Mouse (Mus musculus): Measurements from ENCODE around the gene Krt83.
A peak's percentile ranks its signal among the peaks of the same experiment; 100 is the strongest.

Gene Krt83

DNA sequence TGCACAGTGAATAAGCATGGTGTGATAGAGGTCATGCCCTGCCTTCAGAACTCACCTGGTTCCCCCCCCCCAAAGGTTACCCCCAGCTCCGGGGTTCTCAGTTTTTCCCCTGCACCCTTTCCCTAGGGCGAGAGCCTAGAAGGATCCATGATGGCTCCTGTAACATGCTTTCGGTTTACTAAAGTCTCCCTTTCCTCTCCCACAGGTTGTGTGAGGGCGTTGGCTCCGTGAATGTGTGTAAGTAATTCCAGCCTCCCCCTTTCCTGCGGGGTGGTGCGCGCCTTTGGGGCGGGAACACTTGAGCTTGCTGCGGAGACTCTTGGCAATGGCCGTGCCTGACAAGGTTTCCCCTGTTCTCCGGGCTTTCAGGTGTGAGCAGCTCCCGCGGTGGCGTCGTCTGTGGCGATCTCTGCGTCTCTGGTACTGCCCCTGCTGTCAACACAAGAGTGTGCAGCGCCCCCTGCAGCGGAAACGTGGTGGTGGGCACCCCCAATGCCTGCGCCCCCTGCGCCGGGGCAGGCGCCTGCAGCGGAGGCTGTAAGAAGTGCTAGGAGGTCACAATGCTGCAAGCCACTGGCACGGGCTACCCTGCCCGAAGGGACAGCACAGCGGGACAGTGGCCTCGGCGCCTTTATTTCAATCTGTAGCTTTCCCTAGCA is 12.2 kb downstream of the Krt83 start:
- DNase-seq (ENCODE audit: extremely low read depth, insufficient read length, low spot score): no peak

- peak; percentile 68 for DNase-seq (ENCODE audit: extremely low read depth, insufficient read length, low spot score)
Measured at GRCm38 (mm10) chr15:101472952-101473528, 18.3 kb downstream of the Krt83 start, which contains the start of gene Krt86. Krt86 (plus strand) TSS chr15:101473478.

- no peak for DNase-seq (ENCODE audit: extremely low read depth, insufficient read length, low spot score)
Measured at GRCm38 (mm10) chr15:101469093-101469492, 22.2 kb downstream of the Krt83 start.

DNA sequence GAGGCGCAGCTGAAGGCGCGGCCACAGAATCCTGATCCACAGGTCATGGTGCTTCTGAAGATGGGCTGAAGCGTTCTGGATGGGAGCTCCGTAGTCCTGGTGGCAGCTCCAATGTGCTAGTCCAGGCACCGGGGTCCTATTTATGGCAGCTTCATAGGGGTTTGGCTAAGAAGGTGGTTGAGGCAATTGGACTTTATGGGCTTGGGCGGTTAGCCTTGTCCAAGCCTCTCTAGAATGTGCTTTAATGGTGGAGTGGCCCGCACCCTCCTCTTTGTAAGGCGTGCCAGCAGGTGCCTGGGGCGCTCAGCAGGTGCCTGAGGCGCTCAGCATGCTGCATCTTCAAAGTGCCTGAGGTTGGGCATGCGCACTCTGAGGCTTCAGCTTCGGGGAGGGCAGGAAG is 27.7 kb downstream of the Krt83 start, which contains the start of gene Krt81:
Gene Krt81 (minus strand): TSS at position 101 of the 400 bp plus-strand sequence.
- DNase-seq (ENCODE audit: extremely low read depth, insufficient read length, low spot score): no peak

DNA sequence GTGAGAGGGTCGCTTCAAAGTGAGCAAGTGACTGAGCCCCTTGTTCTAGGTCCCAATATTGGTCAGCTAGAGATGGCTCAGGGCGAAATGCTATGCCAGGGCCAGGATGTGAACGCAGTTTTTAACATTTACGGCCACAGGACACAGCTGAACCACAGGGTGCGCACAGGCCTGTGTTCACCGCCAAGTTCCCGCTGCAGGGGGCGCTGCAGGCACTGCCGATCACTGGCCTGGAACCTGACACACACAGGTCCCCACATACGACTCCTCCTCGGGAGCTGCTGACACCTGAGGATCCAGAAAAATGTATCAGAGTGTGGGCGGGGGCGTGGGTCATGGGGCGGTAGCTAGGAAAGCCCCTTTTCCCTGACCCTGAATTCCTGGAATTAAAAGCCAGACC is 32.0 kb downstream of the Krt83 start:
- peak; percentile 71 for DNase-seq (ENCODE audit: extremely low read depth, insufficient read length, low spot score)

DNA sequence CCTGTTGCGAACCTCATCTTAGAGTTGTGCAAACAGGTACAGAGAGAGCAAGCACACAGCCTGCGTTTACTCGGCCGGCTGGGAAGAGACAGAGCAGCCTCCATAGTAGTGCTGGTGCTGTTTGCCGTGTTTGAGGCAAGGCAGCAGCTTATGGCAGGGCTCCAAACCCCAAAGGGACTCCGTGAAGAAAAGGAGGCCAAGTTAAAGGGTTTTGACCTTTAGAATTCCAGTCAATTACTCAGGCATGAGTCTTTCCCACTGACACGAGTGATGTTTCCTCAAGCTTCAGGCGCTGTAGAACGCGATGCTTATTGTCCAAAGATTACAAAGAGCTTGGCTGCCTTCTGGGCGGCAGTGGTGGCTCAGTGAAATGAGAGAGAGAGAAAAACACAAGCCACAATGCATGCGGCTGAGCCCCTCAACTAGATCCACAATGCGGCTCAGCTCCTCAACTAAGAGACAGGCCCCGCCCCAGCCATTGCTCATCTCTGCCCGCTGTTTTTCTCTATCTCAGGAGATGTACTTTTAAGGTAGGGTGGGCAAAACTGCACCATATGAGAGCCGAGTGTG is 32.9 kb downstream of the Krt83 start:
- DNase-seq (ENCODE audit: extremely low read depth, insufficient read length, low spot score): peak; percentile 69

DNA sequence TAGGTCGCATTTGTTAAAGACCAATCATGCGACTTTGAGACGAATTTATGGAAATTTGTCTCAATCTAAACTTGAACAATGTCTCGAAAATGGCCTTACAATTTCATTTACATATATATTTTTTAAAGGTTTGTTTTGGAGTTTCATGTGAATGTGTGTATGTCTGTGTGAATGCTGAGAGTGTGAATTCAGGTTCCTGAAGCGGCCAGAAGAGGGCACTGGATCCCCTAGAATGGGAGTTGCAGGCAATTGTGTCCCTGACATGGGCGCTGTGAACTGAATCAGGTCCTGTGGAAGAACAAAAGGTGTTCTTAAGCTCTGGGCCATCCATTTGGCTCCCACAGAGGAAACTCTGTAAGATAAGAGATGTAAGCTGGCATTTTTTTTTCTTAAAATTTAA is 35.4 kb downstream of the Krt83 start:
- no peak for DNase-seq (ENCODE audit: extremely low read depth, insufficient read length, low spot score)

DNA sequence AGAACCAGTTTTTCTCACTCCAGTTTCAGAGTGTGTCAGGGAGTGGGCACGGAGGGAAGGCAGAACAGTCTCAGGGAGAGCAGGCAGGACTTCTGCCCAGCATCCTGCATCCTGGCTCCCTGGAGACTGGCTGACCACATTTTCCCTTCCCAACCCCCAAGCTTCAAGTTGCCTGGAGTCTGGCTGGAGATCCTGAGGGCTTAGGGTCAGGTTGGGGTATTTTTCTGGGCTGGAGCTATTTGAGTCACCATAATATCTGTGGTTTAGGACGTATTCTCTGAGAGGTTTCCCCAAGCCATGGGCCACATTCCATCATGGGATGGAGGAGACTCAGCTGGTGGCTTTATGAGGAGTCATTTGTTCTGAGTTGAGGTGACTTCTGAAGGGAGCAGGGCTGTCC is 36.0 kb downstream of the Krt83 start:
- peak; percentile 86 for DNase-seq (ENCODE audit: extremely low read depth, insufficient read length, low spot score)

GRCm38 (mm10) chr15:101454774-101455173 is 36.5 kb downstream of the Krt83 start:
- DNase-seq (ENCODE audit: extremely low read depth, insufficient read length, low spot score): no peak

GRCm38 (mm10) chr15:101453093-101453736 is 38.1 kb downstream of the Krt83 start:
- DNase-seq (ENCODE audit: extremely low read depth, insufficient read length, low spot score): peak; percentile 84

DNA sequence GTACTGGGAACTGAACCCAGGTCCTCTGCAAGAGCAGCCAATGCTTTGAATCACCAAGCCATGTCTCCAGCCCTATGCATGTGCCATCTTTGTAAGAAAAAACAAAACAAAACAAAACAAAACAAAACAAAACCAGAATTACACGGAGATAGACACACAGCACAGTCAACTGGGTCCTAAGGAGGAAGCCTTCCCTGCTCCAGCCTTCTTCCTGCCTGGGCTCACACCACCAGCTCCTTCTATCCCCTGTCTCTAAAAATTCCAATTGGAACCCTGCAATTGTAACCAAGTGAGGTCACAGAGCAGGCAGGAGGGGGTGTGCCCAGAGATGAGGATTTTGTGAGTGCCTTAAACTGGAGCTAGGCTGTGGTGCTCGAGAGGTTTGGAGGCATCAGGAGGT is 43.9 kb downstream of the Krt83 start, which contains the start of gene Krt88:
Gene Krt88 (plus strand): TSS at position 301 of the 400 bp plus-strand sequence.
- no peak for DNase-seq (ENCODE audit: extremely low read depth, insufficient read length, low spot score)

DNA sequence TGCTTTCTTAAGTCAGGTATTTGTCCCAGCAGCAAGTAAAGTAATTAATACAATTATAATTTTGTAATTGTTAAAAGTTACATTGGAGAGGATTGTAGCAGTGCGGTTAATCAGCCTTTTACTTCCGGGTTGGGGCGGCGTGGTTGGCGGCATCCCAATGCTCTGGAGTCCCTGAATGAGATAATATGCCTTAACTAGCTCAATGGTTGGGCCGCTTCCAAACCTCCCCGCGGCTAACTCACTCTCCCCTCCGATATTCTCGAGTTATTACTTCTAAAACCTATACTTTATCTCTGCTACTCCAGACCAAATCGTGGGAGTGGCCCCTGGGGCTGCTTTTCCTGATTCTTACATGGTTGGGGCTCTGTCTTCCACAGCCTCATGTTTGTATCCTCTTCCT is 44.7 kb downstream of the Krt83 start:
- DNase-seq (ENCODE audit: extremely low read depth, insufficient read length, low spot score): no peak

- no peak for DNase-seq (ENCODE audit: extremely low read depth, insufficient read length, low spot score)
Measured at GRCm38 (mm10) chr15:101440837-101441236, 50.5 kb downstream of the Krt83 start.

DNA sequence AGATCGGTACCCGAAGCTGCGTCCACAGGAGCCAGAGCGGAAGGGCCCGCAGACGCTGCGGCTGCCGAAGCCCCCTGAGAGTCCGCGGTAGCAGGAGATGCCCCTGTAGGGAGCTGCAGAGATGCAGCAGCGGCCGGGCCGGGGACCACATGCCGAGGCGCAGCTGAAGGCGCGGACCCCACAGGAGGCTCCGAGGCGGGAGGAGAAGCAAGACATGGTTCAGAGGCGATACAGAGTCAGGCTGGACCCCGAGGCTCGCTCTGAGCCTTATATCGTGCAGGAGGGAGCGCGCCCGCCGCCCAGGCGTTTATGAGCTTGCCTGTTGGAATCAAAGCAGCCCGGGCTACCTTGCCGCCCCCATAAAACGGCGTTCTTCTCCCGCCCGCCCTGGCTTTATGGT is 52.8 kb downstream of the Krt83 start, which contains the start of gene Krt87:
Gene Krt87 (minus strand): TSS at position 250 of the 400 bp plus-strand sequence.
- DNase-seq (ENCODE audit: extremely low read depth, insufficient read length, low spot score): no peak

GRCm38 (mm10) chr15:101436611-101437010 is 54.7 kb downstream of the Krt83 start:
- DNase-seq (ENCODE audit: extremely low read depth, insufficient read length, low spot score): no peak
